Mouse (Mus musculus) heart, embryonic 15.5 days (tissue): ENCODE data around the gene Bex2. TPM values are rescaled to one million over a fixed set of nuclear protein-coding genes. Genes with fewer than 3 reads are reported as not detected.
A peak's percentile ranks its signal among the peaks of the same experiment; 100 is the strongest.
"Not testable (repeated sequence)": the region's sequence is repeated elsewhere in the genome, so short reads cannot be mapped to it uniquely, and the experiment has no call there.

ENCODE experiments used
- ATAC-seq: fragments of 200-750 bp; cut with Nextera tagmentation; replicated peaks from 2 replicates; pipeline ENCODE4 v1.8.0; 2017; ENCODE audit warnings: low read depth, moderate TSS enrichment; ENCODE audit not compliant: insufficient number of reproducible peaks, insufficient read depth, low FRiP score
- H3K27ac ChIP-seq: fragments of 300-500 bp; sonication (generic); 2 replicates; pipeline ENCODE4 v1.5.1; 2015; ENCODE audit warnings: mild to moderate bottlenecking, inconsistent platforms
- H3K27me3 ChIP-seq: fragments of 300-500 bp; sonication (generic); 2 replicates; pipeline ENCODE4 v1.6.1; 2015; ENCODE audit warnings: inconsistent platforms
- H3K36me3 ChIP-seq: fragments of 300-500 bp; sonication (generic); 2 replicates; pipeline ENCODE4 v1.6.1; 2015; ENCODE audit warnings: mild to moderate bottlenecking, inconsistent platforms
- H3K4me1 ChIP-seq: fragments of 300-500 bp; sonication (generic); replicated peaks from 2 replicates; pipeline ENCODE4 v1.6.1; 2015; ENCODE audit warnings: inconsistent platforms
- H3K4me2 ChIP-seq: fragments of 300-500 bp; sonication (generic); 2 replicates; pipeline ENCODE4 v1.6.1; 2015; ENCODE audit warnings: inconsistent platforms, mild to moderate bottlenecking, moderate library complexity
- H3K4me3 ChIP-seq: fragments of 300-500 bp; sonication (generic); 2 replicates; pipeline ENCODE4 v1.5.1; 2015; ENCODE audit warnings: mild to moderate bottlenecking, inconsistent platforms
- H3K9ac ChIP-seq: fragments of 300-500 bp; sonication (generic); 2 replicates; pipeline ENCODE4 v1.6.1; 2015; ENCODE audit warnings: mild to moderate bottlenecking, inconsistent platforms
- H3K9me3 ChIP-seq: fragments of 300-500 bp; sonication (generic); replicated peaks from 2 replicates; pipeline ENCODE4 v1.6.1; 2016; ENCODE audit warnings: inconsistent platforms
- WGBS: fragments of 180-500 bp; shearing (Covaris S2); methylation state at CpG from one replicate; pipeline ENCODE4 v1.1.7; 2015; ENCODE audit warnings: mixed read lengths; 5-methylcytosine and 5-hydroxymethylcytosine counted together
- polyA plus RNA-seq: library from polyadenylated mRNA; unstranded; fragments of >200 nt; fragmentation: Nextera tagmentation; extraction: Ambion mirVana; gene quantifications from 2 replicates; pipeline ENCODE4 v1.2.1, GENCODE M21; 2015

Bex2 gene
- polyA plus RNA-seq = 12.5 and 28.2 TPM in 2 replicates

- not testable (repeated sequence) for H3K27ac ChIP-seq, H3K9ac ChIP-seq, H3K27me3 ChIP-seq, H3K9me3 ChIP-seq, H3K4me1 ChIP-seq, H3K36me3 ChIP-seq
- ATAC-seq = peak; percentile 92
- WGBS = no CpG with 5 or more reads among the region's 32 CpGs
- H3K4me2 ChIP-seq = peak within 1 kb of the TSS; percentile 57
- peak within 1 kb of the TSS; percentile 36 for H3K4me3 ChIP-seq
These were observed at the start of gene Bex2 for GRCm38 (mm10) chrX:136068020-136068419. Bex2 (minus strand) TSS chrX:136068236.

- Histone ChIP-seq H3K36me3 (no peaks in the 10 kb centered on the region), H3K4me3 (peak overlapping the region; percentile 50), H3K9ac (no peak overlapping the region; the same call in 1 of the 2 replicates), H3K9me3 (no peaks in the 10 kb centered on the region), H3K27ac (peak overlapping the region; percentile 34; the same call in 1 of the 2 replicates), H3K4me1 (no peaks in the 10 kb centered on the region), H3K4me2 (peak overlapping the region; percentile 68), H3K27me3 (no peaks in the 10 kb centered on the region; the same call in 1 of the 2 replicates)
- 21% methylated on average over 23 of the region's 23 CpGs for WGBS
- peak; percentile 83 for ATAC-seq
These were observed 47.5 kb upstream of the Bex2 start for GRCm38 (mm10) chrX:136115419-136115961.

GRCm38 (mm10) chrX:136115015-136115414, 47.0 kb upstream of the Bex2 start:
- 23% methylated on average over 4 of the region's 4 CpGs for WGBS
- Histone ChIP-seq H3K4me3 (no peak overlapping the region), H3K4me1 (no peaks in the 10 kb centered on the region)

GRCm38 (mm10) chrX:136107942-136108341, 39.9 kb upstream of the Bex2 start:
- no peak for ATAC-seq
- H3K4me3 ChIP-seq = no peak overlapping the region
- H3K27me3 ChIP-seq = peaks cover 4% of the 10 kb centered on the region
- H3K36me3 ChIP-seq = no peaks in the 10 kb centered on the region
- H3K4me1 ChIP-seq = no peaks in the 10 kb centered on the region
- H3K9me3 ChIP-seq = no peaks in the 10 kb centered on the region
- H3K27ac ChIP-seq = no peak overlapping the region
- WGBS = 41% methylated on average over 6 of the region's 6 CpGs
- H3K9ac ChIP-seq = no peak overlapping the region
- no peak overlapping the region for H3K4me2 ChIP-seq

More at GRCm38 (mm10) chrX:136115015-136115414, 47.0 kb upstream of the Bex2 start:
- peak overlapping the region; percentile 68 for H3K4me2 ChIP-seq
- H3K27me3 ChIP-seq = no peaks in the 10 kb centered on the region; the same call in 1 of the 2 replicates
- no peak for ATAC-seq
- H3K36me3 ChIP-seq = no peaks in the 10 kb centered on the region
- no peak overlapping the region for H3K27ac ChIP-seq
- H3K9ac ChIP-seq = no peak overlapping the region
- no peaks in the 10 kb centered on the region for H3K9me3 ChIP-seq

- Histone ChIP-seq H3K27me3 (peaks cover 4% of the 10 kb centered on the region; the same call in 1 of the 2 replicates), H3K9me3 (no peaks in the 10 kb centered on the region), H3K27ac (no peak overlapping the region), H3K36me3 (no peaks in the 10 kb centered on the region), H3K4me2 (no peak overlapping the region), H3K4me1 (no peaks in the 10 kb centered on the region), H3K4me3 (no peak overlapping the region), H3K9ac (no peak overlapping the region)
- ATAC-seq = no peak
- WGBS = 63% methylated on average over 3 of the region's 3 CpGs
These were observed 36.7 kb upstream of the Bex2 start for GRCm38 (mm10) chrX:136104724-136105088.

GRCm38 (mm10) chrX:136104046-136104723, 36.1 kb upstream of the Bex2 start:
- Histone ChIP-seq H3K4me2 (no peak overlapping the region), H3K9me3 (no peaks in the 10 kb centered on the region), H3K9ac (no peak overlapping the region), H3K27me3 (no peaks in the 10 kb centered on the region), H3K27ac (no peak overlapping the region), H3K4me1 (no peaks in the 10 kb centered on the region), H3K36me3 (no peaks in the 10 kb centered on the region), H3K4me3 (no peak overlapping the region)
- 60% methylated on average over 4 of the region's 4 CpGs for WGBS
- no peak for ATAC-seq

- Histone ChIP-seq H3K9ac (no peak overlapping the region), H3K27ac (no peak overlapping the region), H3K36me3 (no peaks in the 10 kb centered on the region), H3K9me3 (no peaks in the 10 kb centered on the region), H3K4me1 (no peaks in the 10 kb centered on the region), H3K4me2 (no peak overlapping the region), H3K27me3 (no peaks in the 10 kb centered on the region), H3K4me3 (no peak overlapping the region)
- ATAC-seq = no peak
- 61% methylated on average over 2 of the region's 2 CpGs for WGBS
These were observed 26.4 kb upstream of the Bex2 start for GRCm38 (mm10) chrX:136094421-136094820.

- Histone ChIP-seq H3K27me3 (no peaks in the 10 kb centered on the region), H3K4me1 (no peaks in the 10 kb centered on the region), H3K4me3 (no peak overlapping the region), H3K9me3 (no peaks in the 10 kb centered on the region), H3K4me2 (no peak overlapping the region), H3K27ac (no peak overlapping the region), H3K36me3 (no peaks in the 10 kb centered on the region), H3K9ac (no peak overlapping the region)
- WGBS = 17% methylated on average over 2 of the region's 2 CpGs
- no peak for ATAC-seq
These were observed 24.7 kb upstream of the Bex2 start for GRCm38 (mm10) chrX:136092497-136093279.

GRCm38 (mm10) chrX:136085155-136085554, 17.1 kb upstream of the Bex2 start, which contains the start of gene Nxf3:
Nxf3 (minus strand) TSS chrX:136085255.
- Histone ChIP-seq H3K9ac (no peak within 1 kb of the TSS), H3K36me3 (no peaks in the 10 kb centered on the region), H3K27me3 (no peaks in the 10 kb centered on the region), H3K4me2 (no peak within 1 kb of the TSS), H3K9me3 (no peaks in the 10 kb centered on the region), H3K4me3 (no peak within 1 kb of the TSS), H3K27ac (no peak within 1 kb of the TSS), H3K4me1 (no peaks in the 10 kb centered on the region)
- WGBS = 67% methylated on average over 9 of the region's 9 CpGs
- no peak for ATAC-seq

GRCm38 (mm10) chrX:136067201-136067991, 640 bp downstream of the Bex2 start:
- not testable (repeated sequence) for H3K27me3 ChIP-seq, H3K36me3 ChIP-seq, H3K9me3 ChIP-seq, H3K9ac ChIP-seq, H3K27ac ChIP-seq, H3K4me1 ChIP-seq
- Histone ChIP-seq H3K4me3 (peak overlapping the region; percentile 36), H3K4me2 (peak overlapping the region; percentile 57)
- 12% methylated on average over 13 of the region's 48 CpGs for WGBS
- ATAC-seq = peak; percentile 4; the same call in 1 of the 2 replicates

- H3K9me3 ChIP-seq = no peaks in the 10 kb centered on the region
- no peak for ATAC-seq
- H3K4me1 ChIP-seq = no peaks in the 10 kb centered on the region
- 65% methylated on average over 1 of the region's 1 CpGs for WGBS
- H3K4me3 ChIP-seq = no peak overlapping the region
- no peak overlapping the region for H3K9ac ChIP-seq
- H3K36me3 ChIP-seq = no peaks in the 10 kb centered on the region
- no peak overlapping the region for H3K27ac ChIP-seq
- no peaks in the 10 kb centered on the region for H3K27me3 ChIP-seq
- no peak overlapping the region for H3K4me2 ChIP-seq
These were observed 7.3 kb downstream of the Bex2 start for GRCm38 (mm10) chrX:136060698-136061097.
